Mouse (Mus musculus) monocyte, adult 2 months (primary cell): Measurements from ENCODE around the gene Tex14.
"Not testable (repeated sequence)": the region's sequence is repeated elsewhere in the genome, so short reads cannot be mapped to it uniquely, and the experiment has no call there.

Experiments
- DNase-seq, 2 experiments: peaks; one replicate each; pipeline ENCODE4 v3.0.0; 2022; ENCODE audit warnings: low spot score in 2 of 2, low read depth in 1 of 2

The Tex14 gene

DNA sequence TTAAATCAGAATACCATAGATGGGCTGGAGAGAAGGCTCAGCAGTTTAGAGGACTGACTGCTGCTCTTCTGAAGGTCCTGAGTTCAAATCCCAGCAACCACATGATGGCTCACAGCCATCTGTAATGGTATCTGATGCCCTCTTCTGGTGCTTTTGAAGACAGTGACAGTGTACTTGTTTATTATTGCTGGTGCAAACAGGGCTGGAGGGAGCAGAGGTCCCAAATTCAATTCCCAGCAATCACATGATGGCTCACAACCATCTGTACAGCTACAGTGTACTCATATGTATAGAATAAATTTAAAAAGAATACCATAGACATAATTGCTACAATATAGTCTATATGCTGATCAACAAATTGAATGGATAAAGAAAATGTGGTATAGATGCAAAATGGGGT lies 42.6 kb downstream of the Tex14 start:
- no peak for DNase-seq

- peak; percentile 85 to 92 for DNase-seq
Measured at GRCm38 (mm10) chr11:87448081-87448475, 43.2 kb downstream of the Tex14 start.

GRCm38 (mm10) chr11:87448476-87449199 lies 43.8 kb downstream of the Tex14 start:
- DNase-seq: peak; percentile 32 to 33

DNA sequence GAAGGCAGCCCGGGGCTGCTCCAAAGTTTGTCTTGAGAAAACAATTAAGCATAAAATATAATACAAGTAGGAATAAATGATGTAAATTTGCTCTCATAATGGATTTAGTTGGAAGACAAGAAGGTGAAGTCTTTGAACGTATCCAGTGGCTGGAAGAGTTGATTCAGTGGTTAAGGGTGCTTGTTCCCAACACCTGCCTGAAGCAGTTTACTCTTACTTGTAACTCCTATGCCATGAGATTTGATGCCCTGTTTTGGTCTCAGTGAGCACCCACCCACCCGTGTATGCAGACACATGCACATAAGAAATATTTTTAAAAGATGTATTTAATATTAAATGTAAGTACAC lies 44.3 kb downstream of the Tex14 start:
- DNase-seq: no peak

- DNase-seq: not testable (repeated sequence)
Measured at GRCm38 (mm10) chr11:87449847-87450246, 45.0 kb downstream of the Tex14 start.

GRCm38 (mm10) chr11:87452779-87453178 lies 47.9 kb downstream of the Tex14 start:
- not testable (repeated sequence) for DNase-seq

- no peak for DNase-seq
Measured at GRCm38 (mm10) chr11:87453216-87454034, 48.6 kb downstream of the Tex14 start.

- no peak for DNase-seq
Measured at GRCm38 (mm10) chr11:87454035-87454690, 49.3 kb downstream of the Tex14 start.

DNA sequence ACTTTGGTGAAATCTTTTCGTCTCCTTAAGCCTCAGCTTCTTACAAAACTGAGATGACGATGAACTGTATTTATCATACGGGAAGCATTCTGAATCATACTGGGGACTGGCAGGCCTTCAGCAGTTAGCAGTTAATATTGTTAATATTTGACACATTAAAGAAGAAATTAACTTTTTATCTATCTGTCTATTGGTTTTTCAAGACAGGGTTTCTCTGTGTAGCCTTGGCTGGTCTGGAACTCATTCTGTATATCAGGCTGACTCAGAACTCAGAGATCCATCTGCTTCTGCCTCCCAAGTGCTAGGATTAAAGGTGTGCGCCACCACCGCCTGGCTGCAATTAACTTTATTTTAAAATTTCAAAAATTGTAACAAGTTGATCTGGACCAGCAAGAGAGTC lies 50.7 kb downstream of the Tex14 start:
- no peak for DNase-seq

- no peak for DNase-seq
Measured at GRCm38 (mm10) chr11:87455984-87456383, 51.1 kb downstream of the Tex14 start.

GRCm38 (mm10) chr11:87460566-87460965 lies 55.7 kb downstream of the Tex14 start:
- DNase-seq: no peak

DNA sequence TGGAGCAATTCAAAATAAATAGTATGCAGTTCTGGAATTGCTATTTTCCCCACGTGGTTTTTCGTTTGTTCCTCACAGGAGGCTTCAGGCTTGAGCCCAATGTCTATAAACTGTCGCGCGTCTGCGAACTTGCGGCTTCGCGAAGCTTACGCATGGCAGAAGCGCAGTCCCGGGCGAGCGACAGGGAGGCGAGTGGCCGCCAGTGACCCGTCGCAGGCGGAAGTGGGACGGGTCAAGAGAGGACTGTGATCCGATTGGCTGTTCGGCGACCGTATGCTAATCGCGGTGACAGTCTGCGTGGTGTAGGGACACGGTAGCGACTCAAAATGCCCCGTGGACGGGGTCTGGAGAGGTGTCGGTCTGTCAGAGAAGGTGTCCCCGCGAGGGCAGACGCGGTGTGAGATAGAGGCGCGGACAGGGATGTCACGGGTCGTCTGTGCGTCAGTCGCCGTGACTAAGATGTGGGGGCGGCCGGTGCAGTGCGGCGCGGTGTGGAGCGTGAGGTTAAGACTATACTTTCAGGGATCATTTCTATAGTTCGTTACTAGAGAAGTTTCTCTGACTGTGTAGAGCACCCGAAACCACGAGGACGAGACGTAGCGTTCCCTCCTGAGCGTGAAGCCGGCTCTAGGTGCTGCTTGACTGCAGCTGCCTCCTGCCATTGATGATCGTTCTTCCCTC lies 57.1 kb downstream of the Tex14 start:
- DNase-seq: peak; percentile 61 to 80

- DNase-seq: peak; percentile 38 to 56
Measured at GRCm38 (mm10) chr11:87462461-87463242, 57.8 kb downstream of the Tex14 start.

- DNase-seq: no peak
Measured at GRCm38 (mm10) chr11:87463243-87463540, 58.3 kb downstream of the Tex14 start.

- DNase-seq: not testable (repeated sequence)
Measured at GRCm38 (mm10) chr11:87463792-87464430, 59.0 kb downstream of the Tex14 start.

DNA sequence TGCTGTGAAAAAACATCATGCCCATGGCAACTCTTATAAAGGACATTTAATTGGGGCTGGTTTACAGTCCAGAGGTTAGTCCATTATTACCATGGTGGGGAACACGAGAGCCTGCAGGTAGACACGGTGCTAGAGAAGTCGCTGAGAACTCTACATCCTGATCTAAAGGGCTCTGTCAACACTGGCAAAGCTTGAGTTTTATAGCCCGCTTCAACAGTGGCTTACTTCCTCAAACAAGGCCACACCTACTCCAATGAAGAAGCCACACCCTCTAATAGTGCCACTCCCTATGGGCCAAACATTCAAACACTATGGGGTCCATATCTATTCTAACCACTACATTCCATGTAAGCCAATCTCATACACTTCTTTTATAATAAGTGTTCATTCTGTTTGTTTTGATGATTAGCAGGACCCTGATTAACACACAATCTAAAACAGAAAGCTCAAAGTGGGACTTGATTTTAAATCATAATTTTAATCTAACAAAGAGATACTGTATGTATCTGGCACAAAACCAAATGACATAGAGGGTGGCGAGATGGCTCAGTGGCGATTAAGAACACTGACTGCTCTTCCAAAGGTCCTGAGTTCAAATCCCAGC lies 61.2 kb downstream of the Tex14 start:
- DNase-seq: no peak

DNA sequence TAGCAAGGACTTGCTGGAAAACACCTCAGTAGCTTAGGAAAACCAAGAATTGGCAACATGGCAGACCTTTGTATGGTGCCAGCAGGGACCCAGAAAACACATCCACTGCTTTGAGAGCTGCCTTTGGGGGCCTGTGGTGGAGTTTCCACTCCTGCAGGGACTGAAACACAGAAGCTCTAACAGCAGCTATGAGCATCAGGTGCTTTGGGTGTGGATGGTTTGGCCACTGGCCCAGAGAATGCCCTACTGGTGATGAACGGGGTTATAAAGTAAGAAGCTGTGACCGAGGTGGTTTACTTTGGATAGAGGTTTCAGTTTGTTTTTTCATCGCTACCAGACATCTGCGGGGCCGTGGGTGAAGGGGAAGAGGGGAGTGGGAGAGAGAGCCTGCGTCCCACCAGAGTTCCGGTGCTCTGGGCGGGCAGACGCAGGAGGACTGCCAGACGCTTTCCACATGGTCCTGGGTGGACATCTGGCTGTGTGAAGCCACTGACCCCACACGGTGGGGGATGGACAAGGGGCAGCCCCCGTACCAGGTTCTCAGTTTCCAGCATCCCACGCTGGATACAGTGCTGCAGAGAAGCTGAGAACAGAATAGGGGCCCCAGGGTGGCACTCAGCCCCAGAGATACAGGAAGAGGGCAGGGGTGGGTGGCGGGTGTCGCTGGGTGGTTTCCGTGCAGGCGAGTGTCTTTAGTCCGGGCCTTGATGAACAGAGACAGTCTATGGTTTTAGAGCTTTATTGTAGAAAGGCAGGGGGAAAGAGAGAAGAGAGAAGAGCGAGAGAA lies 62.8 kb downstream of the Tex14 start:
- DNase-seq: no peak

GRCm38 (mm10) chr11:87468278-87468655 lies 63.4 kb downstream of the Tex14 start:
- no peak for DNase-seq

- no peak for DNase-seq
Measured at GRCm38 (mm10) chr11:87468706-87469315, 63.9 kb downstream of the Tex14 start.
